Mouse (Mus musculus): ENCODE results near the gene Pcnx3. TPM values are rescaled to one million over a fixed set of nuclear protein-coding genes. Genes with fewer than 3 reads are reported as not detected.

Pcnx3 gene
- polyA plus RNA-seq, 1 experiment: 39.7 TPM

DNA sequence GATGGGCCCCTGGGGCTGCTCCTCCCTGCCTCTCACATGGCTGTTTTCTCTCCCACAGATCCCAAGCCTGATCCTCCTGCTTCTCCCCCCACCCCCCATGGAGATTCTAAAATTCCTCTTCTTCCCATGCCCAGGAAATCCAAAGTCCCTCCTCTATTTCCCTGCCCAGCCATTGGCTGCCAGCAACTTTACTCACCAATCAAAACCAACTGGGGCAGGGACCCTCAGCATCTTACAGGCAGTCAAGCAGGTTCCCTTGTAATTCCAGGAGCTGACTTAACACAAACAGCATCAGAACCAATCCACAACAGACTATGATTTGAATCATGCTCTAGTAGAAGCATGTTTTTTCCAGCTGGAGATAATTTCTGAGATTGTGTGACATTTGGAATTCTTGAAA, 58.8 kb downstream of the Pcnx3 start:
- no peak for TF ChIP-seq CTCF (IDR thresholded peaks at IDR 0.05; ENCODE audit: low read depth, low read length)
- TF ChIP-seq EP300 (IDR thresholded peaks at IDR 0.05; ENCODE audit: insufficient read depth, low read depth, low read length): no peak
- TF ChIP-seq POLR2A (IDR thresholded peaks at IDR 0.05; ENCODE audit: insufficient read depth, low read length): no peak
- no peak overlapping the region for H3K27ac ChIP-seq (ENCODE audit: insufficient read depth, low read length)

DNA sequence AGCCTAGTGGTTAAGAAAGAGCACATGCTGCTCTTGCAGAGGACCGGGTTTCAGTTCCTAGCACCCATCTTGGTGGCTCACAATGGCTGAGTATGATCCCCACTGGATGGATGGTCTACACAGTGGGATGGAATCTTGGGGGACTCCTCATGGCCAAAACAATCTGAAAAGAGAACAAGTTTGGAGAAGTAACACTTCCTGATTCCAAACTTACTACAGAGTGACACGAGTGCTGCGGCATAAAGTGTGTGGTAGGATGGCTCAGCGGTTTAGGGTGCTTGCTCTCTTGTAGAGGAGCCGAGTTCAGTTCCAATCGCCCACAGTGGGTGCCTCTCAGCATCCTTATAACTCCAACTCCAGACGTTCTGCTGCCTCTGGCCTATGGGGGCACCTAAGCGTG, 63.4 kb downstream of the Pcnx3 start:
- no peak overlapping the region for H3K9ac ChIP-seq (ENCODE audit: low read depth, poor library complexity, severe bottlenecking)
- no peak overlapping the region for H3K4me3 ChIP-seq (ENCODE audit: low read depth, low read length)
- H3K36me3 ChIP-seq (ENCODE audit: control insufficient read depth, insufficient read depth, low read length, poor library complexity, severe bottlenecking): no peaks in the 10 kb centered on the region
- no peaks in the 10 kb centered on the region for H3K9me3 ChIP-seq (replicated peaks; ENCODE audit: control insufficient read depth, insufficient read depth, low read length, poor library complexity, severe bottlenecking)
- H3K4me1 ChIP-seq (ENCODE audit: control insufficient read depth, insufficient read depth, low read length): no peaks in the 10 kb centered on the region
- no peak overlapping the region for H3K27ac ChIP-seq (ENCODE audit: insufficient read depth, low read length)
- no peaks in the 10 kb centered on the region for H3K27me3 ChIP-seq (ENCODE audit: control insufficient read depth, insufficient read depth, low read length, poor library complexity, severe bottlenecking)
- TF ChIP-seq CTCF (IDR thresholded peaks at IDR 0.05; ENCODE audit: low read depth, low read length) (no peak), POLR2A (IDR thresholded peaks at IDR 0.05; ENCODE audit: insufficient read depth, low read length) (no peak), EP300 (IDR thresholded peaks at IDR 0.05; ENCODE audit: insufficient read depth, low read depth, low read length) (no peak)

More for the DNA sequence above, 58.8 kb downstream of the Pcnx3 start:
- Histone ChIP-seq H3K4me1 (ENCODE audit: control insufficient read depth, insufficient read depth, low read length) (no peaks in the 10 kb centered on the region), H3K9ac (ENCODE audit: low read depth, poor library complexity, severe bottlenecking) (no peak overlapping the region), H3K4me3 (ENCODE audit: low read depth, low read length) (no peak overlapping the region), H3K36me3 (ENCODE audit: control insufficient read depth, insufficient read depth, low read length, poor library complexity, severe bottlenecking) (no peaks in the 10 kb centered on the region), H3K27me3 (ENCODE audit: control insufficient read depth, insufficient read depth, low read length, poor library complexity, severe bottlenecking) (no peaks in the 10 kb centered on the region), H3K9me3 (replicated peaks; ENCODE audit: control insufficient read depth, insufficient read depth, low read length, poor library complexity, severe bottlenecking) (no peaks in the 10 kb centered on the region)

DNA sequence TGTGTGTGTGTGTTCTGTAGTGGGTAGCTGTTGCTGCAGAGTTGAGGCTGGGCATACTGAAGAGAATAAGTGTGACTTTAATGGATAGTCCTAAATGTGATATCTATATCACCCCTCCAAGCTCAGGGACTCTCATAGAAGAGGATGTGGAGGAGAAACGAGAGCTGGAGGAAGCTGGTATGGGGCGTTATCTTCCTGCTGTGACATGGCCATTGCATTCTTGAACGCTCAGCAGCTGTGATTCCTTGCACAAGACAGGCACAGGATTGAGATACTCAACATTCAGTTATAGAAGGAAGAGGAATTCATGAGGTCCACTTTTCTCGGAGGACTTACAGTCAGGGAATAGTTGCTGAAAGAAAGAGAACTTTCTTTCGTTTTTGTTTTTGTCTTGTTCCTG, 66.8 kb downstream of the Pcnx3 start:
- no peaks in the 10 kb centered on the region for H3K36me3 ChIP-seq (ENCODE audit: control insufficient read depth, insufficient read depth, low read length, poor library complexity, severe bottlenecking)
- H3K27me3 ChIP-seq (ENCODE audit: control insufficient read depth, insufficient read depth, low read length, poor library complexity, severe bottlenecking): no peaks in the 10 kb centered on the region
- H3K4me1 ChIP-seq (ENCODE audit: control insufficient read depth, insufficient read depth, low read length): no peaks in the 10 kb centered on the region
- no peak overlapping the region for H3K4me3 ChIP-seq (ENCODE audit: low read depth, low read length)
- no peak overlapping the region for H3K27ac ChIP-seq (ENCODE audit: insufficient read depth, low read length)
- H3K9me3 ChIP-seq (replicated peaks; ENCODE audit: control insufficient read depth, insufficient read depth, low read length, poor library complexity, severe bottlenecking): no peaks in the 10 kb centered on the region
- no peak overlapping the region for H3K9ac ChIP-seq (ENCODE audit: low read depth, poor library complexity, severe bottlenecking)
- TF ChIP-seq POLR2A (IDR thresholded peaks at IDR 0.05; ENCODE audit: insufficient read depth, low read length) (no peak), CTCF (IDR thresholded peaks at IDR 0.05; ENCODE audit: low read depth, low read length) (no peak), EP300 (IDR thresholded peaks at IDR 0.05; ENCODE audit: insufficient read depth, low read depth, low read length) (no peak)

DNA sequence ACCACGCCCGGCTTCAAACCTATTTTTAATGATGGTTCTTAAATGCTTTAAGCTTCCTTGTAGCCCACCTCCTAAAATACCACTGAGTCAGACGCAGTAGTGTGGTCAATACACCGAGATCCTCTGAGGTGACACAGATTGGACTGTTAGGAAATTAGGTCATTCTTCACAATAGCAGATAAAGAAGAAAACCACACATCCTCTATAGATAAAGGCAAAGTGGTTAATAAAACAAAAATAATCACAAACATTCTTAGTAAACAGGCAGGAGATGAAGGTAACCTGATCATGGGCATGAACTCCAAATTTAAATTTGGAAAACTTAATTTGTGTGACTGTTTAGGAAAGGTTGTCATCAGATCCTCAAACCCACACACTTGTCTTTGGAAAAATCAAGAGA, 68.7 kb downstream of the Pcnx3 start:
- no peaks in the 10 kb centered on the region for H3K27me3 ChIP-seq (ENCODE audit: control insufficient read depth, insufficient read depth, low read length, poor library complexity, severe bottlenecking)
- TF ChIP-seq EP300 (IDR thresholded peaks at IDR 0.05; ENCODE audit: insufficient read depth, low read depth, low read length) (no peak), POLR2A (IDR thresholded peaks at IDR 0.05; ENCODE audit: insufficient read depth, low read length) (no peak)
- H3K36me3 ChIP-seq (ENCODE audit: control insufficient read depth, insufficient read depth, low read length, poor library complexity, severe bottlenecking): no peaks in the 10 kb centered on the region
- H3K4me3 ChIP-seq (ENCODE audit: low read depth, low read length): no peak overlapping the region
- no peaks in the 10 kb centered on the region for H3K9me3 ChIP-seq (replicated peaks; ENCODE audit: control insufficient read depth, insufficient read depth, low read length, poor library complexity, severe bottlenecking)
- no peak overlapping the region for H3K27ac ChIP-seq (ENCODE audit: insufficient read depth, low read length)
- H3K4me1 ChIP-seq (ENCODE audit: control insufficient read depth, insufficient read depth, low read length): no peaks in the 10 kb centered on the region
- H3K9ac ChIP-seq (ENCODE audit: low read depth, poor library complexity, severe bottlenecking): no peak overlapping the region

DNA sequence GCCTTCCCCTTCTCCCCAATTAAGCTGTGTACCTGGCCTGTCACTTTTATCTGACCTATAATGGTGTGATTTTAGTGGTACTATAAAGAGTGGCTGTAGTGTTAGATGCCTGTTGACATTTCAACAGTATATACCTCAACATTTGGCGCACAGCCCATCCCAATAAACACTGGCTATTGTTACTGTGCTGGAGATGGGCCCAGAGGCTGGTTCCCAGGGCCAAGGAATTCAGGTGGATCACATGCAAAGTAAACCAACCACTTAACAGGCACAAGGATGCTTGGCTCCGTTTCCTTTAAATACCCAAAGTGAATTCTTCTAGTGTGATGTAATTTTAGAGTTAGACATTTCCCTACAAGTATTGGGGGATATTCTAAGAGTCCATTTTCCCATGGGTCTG, 73.8 kb downstream of the Pcnx3 start:
- H3K36me3 ChIP-seq (ENCODE audit: control insufficient read depth, insufficient read depth, low read length, poor library complexity, severe bottlenecking): no peaks in the 10 kb centered on the region
- H3K27me3 ChIP-seq (ENCODE audit: control insufficient read depth, insufficient read depth, low read length, poor library complexity, severe bottlenecking): no peaks in the 10 kb centered on the region
- no peak for TF ChIP-seq POLR2A (IDR thresholded peaks at IDR 0.05; ENCODE audit: insufficient read depth, low read length)
- TF ChIP-seq EP300 (IDR thresholded peaks at IDR 0.05; ENCODE audit: insufficient read depth, low read depth, low read length): no peak
- TF ChIP-seq CTCF (IDR thresholded peaks at IDR 0.05; ENCODE audit: low read depth, low read length): no peak
- H3K4me3 ChIP-seq (ENCODE audit: low read depth, low read length): no peak overlapping the region
- H3K9me3 ChIP-seq (replicated peaks; ENCODE audit: control insufficient read depth, insufficient read depth, low read length, poor library complexity, severe bottlenecking): no peaks in the 10 kb centered on the region
- peaks cover 2% of the 10 kb centered on the region for H3K4me1 ChIP-seq (ENCODE audit: control insufficient read depth, insufficient read depth, low read length)
- H3K9ac ChIP-seq (ENCODE audit: low read depth, poor library complexity, severe bottlenecking): no peak overlapping the region
- H3K27ac ChIP-seq (ENCODE audit: insufficient read depth, low read length): no peak overlapping the region

Other genes with a start within 250 kb of the Pcnx3 start
- 1.3 and 2.3 TPM in 2 replicates for gene Fosl1, start 241.4 kb downstream of the Pcnx3 start, polyA plus RNA-seq (2011; ENCODE audit: insufficient read depth, insufficient read length, low read depth, missing spikeins)
- gene Ccdc85b, start 231.0 kb downstream of the Pcnx3 start, polyA plus RNA-seq (2011; ENCODE audit: insufficient read depth, insufficient read length, low read depth, missing spikeins): 3.3 and 4.2 TPM in 2 replicates
- 37.7 and 47.6 TPM in 2 replicates for gene Fibp, start 228.3 kb downstream of the Pcnx3 start, polyA plus RNA-seq (2011; ENCODE audit: insufficient read depth, insufficient read length, low read depth, missing spikeins)
- gene Ctsw, start 220.4 kb downstream of the Pcnx3 start, polyA plus RNA-seq (2011; ENCODE audit: insufficient read depth, insufficient read length, low read depth, missing spikeins): 1.2 and 1.6 TPM in 2 replicates
- gene Efemp2, start 215.0 kb downstream of the Pcnx3 start, polyA plus RNA-seq (2011; ENCODE audit: insufficient read depth, insufficient read length, low read depth, missing spikeins): 21.5 and 24.6 TPM in 2 replicates
- gene Mus81, start 200.5 kb downstream of the Pcnx3 start, polyA plus RNA-seq (2011; ENCODE audit: insufficient read depth, insufficient read length, low read depth, missing spikeins): 14.4 and 19.6 TPM in 2 replicates
- 878 and 879 TPM in 2 replicates for gene Cfl1, start 198.5 kb downstream of the Pcnx3 start, polyA plus RNA-seq (2011; ENCODE audit: insufficient read depth, insufficient read length, low read depth, missing spikeins)
- 0.99 and 1.5 TPM in 2 replicates for gene 1700020D05Rik, start 185.1 kb downstream of the Pcnx3 start, polyA plus RNA-seq (2011; ENCODE audit: insufficient read depth, insufficient read length, low read depth, missing spikeins)
- gene Snx32, start 178.4 kb downstream of the Pcnx3 start, polyA plus RNA-seq (2011; ENCODE audit: insufficient read depth, insufficient read length, low read depth, missing spikeins): 6.4 and 7.7 TPM in 2 replicates
- 0.46 and 0.52 TPM in 2 replicates for gene Ovol1, start 128.3 kb downstream of the Pcnx3 start, polyA plus RNA-seq (2011; ENCODE audit: insufficient read depth, insufficient read length, low read depth, missing spikeins)
- gene Ap5b1, start 120.9 kb downstream of the Pcnx3 start, polyA plus RNA-seq (2011; ENCODE audit: insufficient read depth, insufficient read length, low read depth, missing spikeins): 1.9 TPM in 2 replicates
- 47.2 and 56.5 TPM in 2 replicates for gene Rnaseh2c, start 87.0 kb downstream of the Pcnx3 start, polyA plus RNA-seq (2011; ENCODE audit: insufficient read depth, insufficient read length, low read depth, missing spikeins)
- 50.9 and 65.5 TPM in 2 replicates for gene Kat5, start 78.7 kb downstream of the Pcnx3 start, polyA plus RNA-seq (2011; ENCODE audit: insufficient read depth, insufficient read length, low read depth, missing spikeins)
- 28.5 and 32.9 TPM in 2 replicates for gene Rela, start 51.4 kb downstream of the Pcnx3 start, polyA plus RNA-seq (2011; ENCODE audit: insufficient read depth, insufficient read length, low read depth, missing spikeins)
- 13.7 and 19.1 TPM in 2 replicates for gene Sipa1, start 25.2 kb downstream of the Pcnx3 start, polyA plus RNA-seq (2011; ENCODE audit: insufficient read depth, insufficient read length, low read depth, missing spikeins)
- gene Map3k11, start 166 bp downstream of the Pcnx3 start, polyA plus RNA-seq (2011; ENCODE audit: insufficient read depth, insufficient read length, low read depth, missing spikeins): 25.8 and 27.8 TPM in 2 replicates
- gene Kcnk7, start 15.5 kb upstream of the Pcnx3 start, polyA plus RNA-seq (2011; ENCODE audit: insufficient read depth, insufficient read length, low read depth, missing spikeins): not detected in 2 replicates
- 4.3 and 5.4 TPM in 2 replicates for gene Ehbp1l1, start 37.4 kb upstream of the Pcnx3 start, polyA plus RNA-seq (2011; ENCODE audit: insufficient read depth, insufficient read length, low read depth, missing spikeins)
- gene Fam89b, start 40.7 kb upstream of the Pcnx3 start, polyA plus RNA-seq (2011; ENCODE audit: insufficient read depth, insufficient read length, low read depth, missing spikeins): 13.1 and 14.6 TPM in 2 replicates
- gene Ltbp3, start 52.0 kb upstream of the Pcnx3 start, polyA plus RNA-seq (2011; ENCODE audit: insufficient read depth, insufficient read length, low read depth, missing spikeins): 5.9 and 8.2 TPM in 2 replicates
- gene Scyl1, start 82.5 kb upstream of the Pcnx3 start, polyA plus RNA-seq (2011; ENCODE audit: insufficient read depth, insufficient read length, low read depth, missing spikeins): 37.1 and 42.8 TPM in 2 replicates
- 26.3 and 33.1 TPM in 2 replicates for gene Frmd8, start 186.4 kb upstream of the Pcnx3 start, polyA plus RNA-seq (2011; ENCODE audit: insufficient read depth, insufficient read length, low read depth, missing spikeins)
- gene Slc25a45, start 188.9 kb upstream of the Pcnx3 start, polyA plus RNA-seq (2011; ENCODE audit: insufficient read depth, insufficient read length, low read depth, missing spikeins): 0.46 and 0.48 TPM in 2 replicates
- gene Tigd3, start 205.2 kb upstream of the Pcnx3 start, polyA plus RNA-seq (2011; ENCODE audit: insufficient read depth, insufficient read length, low read depth, missing spikeins): 1.9 and 3.6 TPM in 2 replicates
- 129 and 137 TPM in 2 replicates for gene Dpf2, start 224.1 kb upstream of the Pcnx3 start, polyA plus RNA-seq (2011; ENCODE audit: insufficient read depth, insufficient read length, low read depth, missing spikeins)
- gene Cdc42ep2, start 235.9 kb upstream of the Pcnx3 start, polyA plus RNA-seq (2011; ENCODE audit: insufficient read depth, insufficient read length, low read depth, missing spikeins): 0.93 and 1.5 TPM in 2 replicates